Mouse (Mus musculus): Measurements from ENCODE around the gene Rnaseh2a. TPM values are rescaled to one million over a fixed set of nuclear protein-coding genes. Genes with fewer than 3 reads are reported as not detected.
A peak's percentile ranks its signal among the peaks of the same experiment; 100 is the strongest.

The Rnaseh2a gene
- total RNA-seq, 2 experiments from 2014 or later, result 43.4 to 47.3 TPM

DNA sequence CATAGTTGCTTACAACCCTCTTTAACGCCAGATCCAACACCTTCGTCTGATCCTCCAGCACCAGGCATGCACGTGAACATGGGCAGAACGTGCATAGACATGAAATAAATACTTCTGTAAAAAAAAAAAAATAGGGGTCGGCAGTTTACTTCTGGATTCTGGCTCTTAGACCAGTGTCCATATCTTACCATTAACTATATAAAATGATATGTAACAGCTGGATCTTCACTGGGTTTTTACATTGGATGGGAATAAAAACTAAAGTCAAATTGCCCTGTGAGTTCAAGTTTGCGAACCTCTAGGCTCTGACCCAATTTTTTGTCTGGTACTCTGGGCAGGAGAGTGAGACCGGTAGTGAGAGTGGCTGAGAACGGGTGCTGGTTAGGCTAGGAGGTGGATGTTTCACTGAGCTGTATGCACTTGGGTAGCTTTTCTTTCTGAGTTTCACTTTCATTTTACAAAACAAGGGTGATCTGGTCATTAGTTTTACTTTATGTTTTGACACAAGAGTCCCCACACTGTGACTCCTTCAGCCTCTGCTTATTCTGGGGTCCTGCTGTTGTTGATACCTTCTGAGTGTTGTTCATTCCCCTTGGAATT is 5.1 kb upstream of the Rnaseh2a start:
- Histone ChIP-seq H3K4me3 (no peak overlapping the region), H3K27ac (no peak overlapping the region)
- intact Hi-C loops (cut with DNase I), result loop anchor here (1.0 to 5.0 kb wide), 3 partner anchors 16 to 98 kb away; partner anchors contain the start of genes Asna1, Dhps, Hook2 and Trir
- DNase-seq (ENCODE audit: extremely low spot score in 1 of 2, low spot score in 2 of 2), result no peak
- TF ChIP-seq CTCF (IDR thresholded peaks at IDR 0.05), result no peak

- TF ChIP-seq CTCF (IDR thresholded peaks at IDR 0.05), result peak; percentile 86
- no peak overlapping the region for H3K4me3 ChIP-seq
- H3K27ac ChIP-seq, result no peak overlapping the region
- DNase-seq (ENCODE audit: extremely low spot score in 1 of 2, low spot score in 2 of 2), result no peak
- intact Hi-C loops (cut with DNase I), result loop anchor here (1.0 kb wide), 1 partner anchor 16 kb away; the partner anchor contains the start of gene Hook2
These were observed 4.4 kb upstream of the Rnaseh2a start for GRCm38 (mm10) chr8:84973803-84974542.

GRCm38 (mm10) chr8:84973079-84973478 is 3.5 kb upstream of the Rnaseh2a start:
- TF ChIP-seq CTCF (IDR thresholded peaks at IDR 0.05), result no peak
- no peak overlapping the region for H3K4me3 ChIP-seq
- H3K27ac ChIP-seq, result no peak overlapping the region
- intact Hi-C loops (cut with DNase I), result no loop called here
- no peak for DNase-seq (ENCODE audit: extremely low spot score in 1 of 2, low spot score in 2 of 2)

GRCm38 (mm10) chr8:84970913-84971312 is 1.3 kb upstream of the Rnaseh2a start:
- no peak for TF ChIP-seq CTCF (IDR thresholded peaks at IDR 0.05)
- intact Hi-C loops (cut with DNase I), result no loop called here

GRCm38 (mm10) chr8:84970135-84970790 is 696 bp upstream of the Rnaseh2a start:
- no peak for DNase-seq (ENCODE audit: extremely low spot score in 1 of 2, low spot score in 2 of 2)
- peak overlapping the region; percentile 56 for H3K4me3 ChIP-seq
- H3K27ac ChIP-seq, result peak overlapping the region; percentile 90
- intact Hi-C loops (cut with DNase I), result no loop called here
- no peak for TF ChIP-seq CTCF (IDR thresholded peaks at IDR 0.05)

More at GRCm38 (mm10) chr8:84970913-84971312, 1.3 kb upstream of the Rnaseh2a start:
- Histone ChIP-seq H3K4me3 (peak overlapping the region; percentile 56), H3K27ac (no peak overlapping the region)
- DNase-seq (ENCODE audit: extremely low spot score in 1 of 2, low spot score in 2 of 2), result no peak

DNA sequence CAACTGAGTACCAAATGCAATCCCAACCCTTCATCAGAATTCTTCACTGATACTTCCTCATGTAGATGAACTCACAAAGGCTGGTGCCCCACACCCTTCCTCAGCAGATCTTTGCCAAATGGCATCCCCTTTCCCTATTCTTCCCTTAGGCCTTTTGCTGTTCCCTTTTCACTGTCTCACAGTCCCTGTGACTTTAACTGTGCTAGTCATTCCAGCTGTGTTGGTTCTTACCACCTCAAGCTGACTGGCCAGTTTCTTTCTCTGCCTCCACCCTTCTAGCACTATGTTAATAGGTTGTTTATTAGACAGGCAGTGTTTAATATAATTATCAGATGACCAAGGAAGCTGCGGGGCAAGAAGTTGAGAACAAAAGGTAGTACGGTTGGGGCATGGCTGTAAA is 917 bp downstream of the Rnaseh2a start:
- TF ChIP-seq CTCF (IDR thresholded peaks at IDR 0.05), result no peak
- peak overlapping the region; percentile 56 for H3K4me3 ChIP-seq
- intact Hi-C loops (cut with DNase I), result no loop called here
- DNase-seq (ENCODE audit: extremely low spot score in 1 of 2, low spot score in 2 of 2), result no peak
- peak overlapping the region; percentile 90 for H3K27ac ChIP-seq

- intact Hi-C loops (cut with DNase I), result no loop called here
- H3K27ac ChIP-seq, result no peak overlapping the region
- H3K4me3 ChIP-seq, result no peak overlapping the region
- no peak for DNase-seq (ENCODE audit: extremely low spot score in 1 of 2, low spot score in 2 of 2)
- TF ChIP-seq CTCF (IDR thresholded peaks at IDR 0.05), result no peak
These were observed 1.8 kb downstream of the Rnaseh2a start for GRCm38 (mm10) chr8:84967532-84968304.

GRCm38 (mm10) chr8:84966603-84967002 is 3.0 kb downstream of the Rnaseh2a start:
- Histone ChIP-seq H3K27ac (no peak overlapping the region), H3K4me3 (no peak overlapping the region)
- TF ChIP-seq CTCF (IDR thresholded peaks at IDR 0.05), result no peak
- intact Hi-C loops (cut with DNase I), result no loop called here
- no peak for DNase-seq (ENCODE audit: extremely low spot score in 1 of 2, low spot score in 2 of 2)

DNA sequence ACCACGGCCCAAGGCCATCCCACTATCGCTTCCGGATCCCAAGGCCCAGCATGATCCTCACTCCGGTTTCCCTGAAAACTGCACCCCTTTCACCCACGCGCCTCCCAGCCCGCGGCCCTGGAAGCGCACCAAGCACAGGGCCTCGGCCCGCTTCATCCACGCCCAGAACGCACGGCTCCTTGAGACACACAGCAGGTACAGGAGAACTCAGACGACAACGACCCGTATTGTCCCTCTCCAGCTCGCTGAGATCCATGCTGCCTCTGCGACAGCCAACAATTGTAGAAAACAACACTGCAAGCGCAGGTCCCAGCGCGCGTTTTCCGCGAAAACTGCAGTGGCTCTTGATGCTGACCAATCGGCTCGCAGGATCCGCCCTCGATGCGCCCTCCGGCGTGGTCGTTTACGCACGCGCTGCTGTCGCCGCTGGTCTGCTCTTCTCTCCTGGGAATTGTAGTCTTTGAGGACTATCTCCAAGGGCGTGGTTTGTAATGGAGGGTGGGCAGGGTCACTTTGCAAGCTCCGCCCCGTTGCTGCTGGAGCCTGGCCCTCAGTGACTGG is 3.8 kb downstream of the Rnaseh2a start:
- peak overlapping the region; percentile 73 for H3K4me3 ChIP-seq
- peak; percentile 87 to 93 for DNase-seq (ENCODE audit: extremely low spot score in 1 of 2, low spot score in 2 of 2)
- intact Hi-C loops (cut with DNase I), result no loop called here
- TF ChIP-seq CTCF (IDR thresholded peaks at IDR 0.05), result no peak
- peak overlapping the region; percentile 58; the same call in 1 of the 2 replicates for H3K27ac ChIP-seq

DNA sequence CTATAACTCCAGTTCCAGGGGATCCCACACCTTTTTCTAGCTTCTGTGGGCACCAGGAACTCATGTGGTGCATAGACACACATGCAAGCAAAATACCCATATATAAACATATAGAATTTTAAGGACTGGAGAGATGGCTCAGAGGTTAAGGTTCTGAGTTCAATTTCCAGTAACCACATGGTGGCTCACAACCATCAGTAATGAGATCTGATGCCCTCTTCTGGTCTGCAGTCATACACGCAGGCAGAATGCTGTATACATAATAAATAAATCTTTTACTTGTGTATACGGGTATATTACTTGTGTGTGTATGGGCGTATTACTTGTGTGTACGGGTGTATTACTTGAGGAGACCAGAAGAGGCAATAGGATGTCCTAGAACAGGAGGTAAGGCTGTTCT is 5.6 kb downstream of the Rnaseh2a start:
- intact Hi-C loops (cut with DNase I), result no loop called here

GRCm38 (mm10) chr8:84959811-84960210 is 9.8 kb downstream of the Rnaseh2a start:
- DNase-seq (ENCODE audit: extremely low spot score in 1 of 2, low spot score in 2 of 2), result no peak
- TF ChIP-seq CTCF (IDR thresholded peaks at IDR 0.05), result no peak
- intact Hi-C loops (cut with DNase I), result no loop called here

More for the DNA sequence above, 5.6 kb downstream of the Rnaseh2a start:
- Histone ChIP-seq H3K27ac (no peak overlapping the region), H3K4me3 (no peak overlapping the region)
- TF ChIP-seq CTCF (IDR thresholded peaks at IDR 0.05), result peak; percentile 5
- no peak for DNase-seq (ENCODE audit: extremely low spot score in 1 of 2, low spot score in 2 of 2)

More at GRCm38 (mm10) chr8:84959811-84960210, 9.8 kb downstream of the Rnaseh2a start:
- no peak overlapping the region for H3K27ac ChIP-seq
- no peak overlapping the region for H3K4me3 ChIP-seq
